Mouse (Mus musculus) thymus, adult 18-20 months (tissue): ENCODE measurements at regions not wholly inside any gene's neighbourhood (a gene's known extent, or its start where the extent isn't known, plus 50 kb on each side); places are given as distances from the start of the nearest gene placed in this dataset.
"Not testable (repeated sequence)": the region's sequence is repeated elsewhere in the genome, so short reads cannot be mapped to it uniquely, and the experiment has no call there.

Experiments
- DNase-seq, 2 experiments: peaks; one replicate each; pipeline ENCODE4 v3.0.0; 2022; ENCODE audit warnings: mixed read lengths in 2 of 2

- no peak for DNase-seq
Observed at GRCm38 (mm10) chr4:6600766-6601367, 1638.0 kb downstream of the Car8 start.

DNA sequence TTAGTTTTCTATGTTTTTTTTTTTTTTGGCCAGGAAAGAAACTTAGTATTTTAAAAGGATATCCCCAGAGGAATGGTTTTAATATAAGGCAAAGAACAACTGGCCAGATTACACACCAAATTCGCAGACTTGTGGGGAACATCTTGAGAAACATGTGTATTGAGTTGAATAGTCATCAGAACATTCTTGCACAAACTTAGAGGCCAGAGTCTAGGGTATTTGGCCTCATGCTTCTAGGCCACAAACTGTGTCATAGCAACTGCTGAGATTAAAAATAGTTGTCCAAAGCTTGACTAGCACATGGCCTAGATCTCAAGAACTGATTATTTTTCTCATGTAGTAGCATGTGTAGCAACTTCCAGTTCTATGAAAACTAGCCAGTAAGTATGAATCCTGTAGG, 1642.5 kb downstream of the Car8 start:
- DNase-seq: no peak

DNA sequence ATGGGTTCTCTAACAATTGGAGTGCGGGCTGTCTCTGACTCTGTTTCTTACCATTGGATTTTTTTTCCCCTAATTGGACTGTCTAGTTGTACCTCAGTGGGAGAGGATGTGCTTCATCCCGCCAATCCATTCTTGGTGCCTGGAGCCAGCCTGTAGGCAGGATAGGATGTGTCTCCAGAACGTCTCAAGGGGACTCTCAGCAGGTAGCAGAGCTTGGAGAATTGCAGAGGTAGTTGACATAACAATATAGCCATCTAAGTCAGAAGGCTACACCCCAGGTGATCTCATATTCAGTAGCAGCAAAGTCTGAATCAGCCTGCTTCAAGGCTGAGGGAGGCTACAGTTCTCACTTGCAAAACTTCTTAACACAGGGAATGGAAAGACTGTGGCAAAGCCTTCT, 1646.0 kb downstream of the Car8 start:
- not testable (repeated sequence) for DNase-seq

DNA sequence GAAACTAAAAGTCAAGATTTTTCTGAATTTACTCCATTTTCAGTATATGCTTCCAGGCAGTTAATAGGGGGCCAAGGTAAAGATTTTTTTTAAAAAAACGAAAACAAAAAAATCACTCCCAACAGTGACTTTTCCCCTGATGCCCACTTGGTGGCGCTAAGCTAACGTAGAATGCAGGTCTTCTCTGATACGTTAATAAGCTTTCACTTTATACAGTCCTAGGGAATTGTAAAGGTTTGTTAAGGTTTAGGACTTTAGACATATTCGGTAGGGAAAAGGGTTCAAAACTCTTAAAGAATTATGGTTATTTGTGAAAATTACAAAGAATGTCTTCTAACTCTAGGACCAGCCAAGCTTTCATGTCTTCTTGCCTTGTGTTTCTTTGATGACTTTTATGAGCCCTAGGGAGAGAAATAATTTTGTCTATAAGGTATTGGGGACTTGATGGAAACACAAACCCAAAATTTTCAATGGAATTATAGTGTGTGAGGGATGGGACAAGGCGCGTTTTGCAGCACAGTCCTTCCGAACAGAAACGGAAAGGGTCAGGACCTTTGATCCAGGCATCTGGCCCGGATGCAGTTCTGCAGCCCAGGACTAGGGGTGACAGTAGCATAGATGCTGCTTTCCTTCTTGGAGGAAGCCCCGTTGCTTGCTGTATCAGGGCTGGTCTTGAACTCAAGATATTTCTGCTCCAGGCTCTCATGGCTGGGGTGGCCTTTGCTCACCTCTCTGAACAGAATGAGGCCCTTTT, 1677.1 kb downstream of the Car8 start:
- DNase-seq: no peak

GRCm38 (mm10) chr4:6539626-6540025, 1699.2 kb downstream of the Car8 start:
- DNase-seq: no peak

DNA sequence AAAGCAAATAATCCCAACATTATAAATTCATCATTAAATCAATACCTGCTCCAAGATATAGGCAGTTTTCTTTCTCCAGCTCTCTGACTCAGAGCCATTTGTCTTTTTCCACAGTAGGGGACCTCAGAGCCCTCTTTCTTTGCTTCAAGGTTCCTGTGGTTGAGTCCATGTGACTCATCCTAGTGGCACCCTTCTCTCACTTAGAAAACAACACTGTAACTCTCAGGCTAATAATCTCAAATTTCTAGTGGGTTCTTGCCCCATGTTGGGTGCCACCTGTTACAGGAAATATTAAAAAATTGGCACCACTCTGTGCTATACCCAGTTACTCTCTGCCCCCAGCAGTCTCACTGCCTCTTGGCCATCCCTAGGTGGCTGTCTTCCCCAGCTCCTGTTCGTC, 1706.4 kb downstream of the Car8 start:
- DNase-seq: no peak

- no peak for DNase-seq
Observed at GRCm38 (mm10) chr4:6517626-6518025, 1721.2 kb downstream of the Car8 start.

DNA sequence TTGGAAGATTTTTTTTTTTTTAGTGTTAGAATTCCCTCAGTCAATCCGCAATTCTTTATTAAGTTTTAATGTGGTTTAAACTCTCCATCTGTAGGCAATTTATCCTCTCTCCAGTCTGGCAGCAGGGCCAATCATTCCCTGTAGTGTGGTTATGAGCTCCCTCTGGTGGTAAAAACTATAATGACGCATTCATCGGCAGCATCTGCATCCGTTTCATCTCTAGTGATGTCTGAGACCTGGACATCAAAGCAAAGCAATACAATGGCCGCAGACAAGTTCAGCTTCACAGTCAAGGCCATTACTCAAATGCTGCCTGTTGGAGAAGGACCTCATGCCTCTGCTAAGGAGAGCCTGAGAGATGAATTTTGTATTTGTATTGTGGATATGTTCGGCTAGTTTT, 1721.7 kb upstream of the Impad1 start:
- peak in 1 of 2 experiments; percentile 32 for DNase-seq

GRCm38 (mm10) chr4:6513635-6514034, 1720.5 kb upstream of the Impad1 start:
- DNase-seq: no peak

GRCm38 (mm10) chr4:6512749-6513364, 1719.7 kb upstream of the Impad1 start:
- DNase-seq: peak; percentile 46 to 54

GRCm38 (mm10) chr4:6508091-6508490, 1714.9 kb upstream of the Impad1 start:
- peak; percentile 25 to 29 for DNase-seq
